Mouse (Mus musculus): ENCODE results near the gene Exoc4. TPM values are rescaled to one million over a fixed set of nuclear protein-coding genes. Genes with fewer than 3 reads are reported as not detected.

Exoc4 gene
- polyA plus RNA-seq, 1 experiment from 2014 or later, result 5.0 TPM

DNA sequence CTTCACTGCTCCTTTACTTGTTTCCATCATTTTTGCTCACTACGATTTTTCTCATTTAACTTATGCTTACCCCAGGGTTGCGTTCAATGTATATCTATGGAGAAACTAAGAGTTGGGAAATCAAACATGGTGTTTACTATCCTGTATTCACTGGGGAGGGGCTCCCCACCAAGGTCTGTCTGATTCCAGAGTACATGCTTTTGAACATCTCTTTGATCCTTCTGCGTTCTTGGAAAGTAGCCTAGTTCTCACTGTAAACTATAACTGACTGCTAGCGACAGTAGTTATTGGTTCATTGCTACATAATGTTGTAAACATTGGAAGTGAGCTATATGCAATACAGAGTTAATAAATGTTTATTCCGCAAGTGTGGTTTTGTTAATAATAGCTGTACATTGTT lies 460.5 kb downstream of the Exoc4 start:
- ATAC-seq, result no peak

DNA sequence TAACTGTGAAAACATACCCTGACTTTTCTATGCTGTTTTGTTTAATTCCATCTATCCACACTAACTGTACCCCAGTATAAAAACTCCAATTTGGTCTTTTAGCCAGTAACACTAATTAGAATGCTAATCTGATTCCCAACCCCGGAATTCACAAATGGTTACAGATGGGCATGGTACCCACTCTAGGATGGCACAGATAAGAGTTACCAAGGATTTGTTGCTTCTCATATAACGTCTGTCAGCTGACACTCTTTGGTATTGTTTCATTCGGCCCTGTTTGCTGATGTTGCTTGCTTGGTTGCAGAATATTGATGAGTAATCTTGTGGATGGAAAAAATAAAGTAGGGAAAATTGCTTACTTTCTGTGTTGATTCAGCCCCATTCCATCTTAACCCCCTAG lies 462.9 kb downstream of the Exoc4 start:
- Histone ChIP-seq H3K36me3 (replicated peaks; ENCODE audit: insufficient read depth, low read length) (no peaks in the 10 kb centered on the region), H3K27me3 (ENCODE audit: insufficient read depth, low read length) (no peaks in the 10 kb centered on the region), H3K4me3 (ENCODE audit: low read depth, low read length) (no peak overlapping the region), H3K4me1 (ENCODE audit: insufficient read depth) (no peaks in the 10 kb centered on the region), H3K9ac (replicated peaks) (no peak overlapping the region), H3K9me3 (ENCODE audit: low read length) (no peaks in the 10 kb centered on the region), H3K27ac (ENCODE audit: low read depth) (no peak overlapping the region), H3K4me2 (ENCODE audit: low read depth, low read length) (no peak overlapping the region)
- 73% methylated on average over 3 of the region's 3 CpGs for WGBS (ENCODE audit: insufficient replicate concordance)
- DNase-seq (no peak), ATAC-seq (no peak)
- TF ChIP-seq EP300 (IDR thresholded peaks at IDR 0.05; ENCODE audit: low read depth) (no peak), CTCF (IDR thresholded peaks at IDR 0.05; ENCODE audit: low read depth) (no peak)

More for the DNA sequence above, 460.5 kb downstream of the Exoc4 start:
- Histone ChIP-seq H3K27me3 (ENCODE audit: insufficient read depth, low read length) (no peaks in the 10 kb centered on the region), H3K4me3 (ENCODE audit: low read depth, low read length) (no peak overlapping the region), H3K4me1 (ENCODE audit: insufficient read depth) (no peaks in the 10 kb centered on the region), H3K4me2 (ENCODE audit: low read depth, low read length) (no peak overlapping the region), H3K9me3 (ENCODE audit: low read length) (no peaks in the 10 kb centered on the region), H3K36me3 (replicated peaks; ENCODE audit: insufficient read depth, low read length) (no peaks in the 10 kb centered on the region), H3K9ac (replicated peaks) (no peak overlapping the region), H3K27ac (ENCODE audit: low read depth) (no peak overlapping the region)
- no peak for TF ChIP-seq EP300 (IDR thresholded peaks at IDR 0.05; ENCODE audit: low read depth)
- TF ChIP-seq CTCF (IDR thresholded peaks at IDR 0.05; ENCODE audit: low read depth), result no peak
- 71% methylated on average over 5 of the region's 5 CpGs for WGBS (ENCODE audit: insufficient replicate concordance)
- no peak for DNase-seq

DNA sequence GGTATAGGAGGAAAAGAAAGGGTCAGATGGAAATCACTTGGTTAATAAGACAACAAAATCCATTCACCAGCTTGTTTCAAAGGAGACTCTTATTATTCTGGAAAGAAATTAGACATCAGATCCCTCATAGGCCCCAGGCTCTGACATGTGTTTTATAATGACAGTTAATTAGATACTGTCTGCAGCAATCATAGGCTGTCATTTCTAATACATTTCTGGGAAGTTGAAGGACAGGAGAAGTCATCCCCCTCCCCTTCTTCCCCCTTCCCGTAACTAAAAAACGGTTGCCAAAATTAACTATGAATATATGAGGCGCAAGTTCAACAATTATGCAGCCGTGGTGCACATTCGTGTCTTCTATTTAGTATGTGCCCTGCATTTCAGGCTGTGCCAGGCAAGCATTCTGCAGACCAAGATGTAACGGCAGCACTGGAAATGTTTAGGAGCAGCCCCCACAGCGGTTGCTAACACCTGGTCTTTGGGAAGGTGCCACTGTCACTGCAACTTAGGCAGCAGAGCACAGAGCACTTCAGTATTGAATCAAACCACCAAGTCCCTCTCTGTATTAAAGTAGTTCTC lies 463.7 kb downstream of the Exoc4 start:
- TF ChIP-seq EP300 (IDR thresholded peaks at IDR 0.05; ENCODE audit: low read depth), result no peak
- no peak for TF ChIP-seq CTCF (IDR thresholded peaks at IDR 0.05; ENCODE audit: low read depth)
- Histone ChIP-seq H3K4me2 (ENCODE audit: low read depth, low read length) (no peak overlapping the region), H3K27ac (ENCODE audit: low read depth) (no peak overlapping the region), H3K4me3 (ENCODE audit: low read depth, low read length) (no peak overlapping the region), H3K4me1 (ENCODE audit: insufficient read depth) (no peaks in the 10 kb centered on the region), H3K9me3 (ENCODE audit: low read length) (no peaks in the 10 kb centered on the region), H3K27me3 (ENCODE audit: insufficient read depth, low read length) (no peaks in the 10 kb centered on the region), H3K9ac (replicated peaks) (no peak overlapping the region), H3K36me3 (replicated peaks; ENCODE audit: insufficient read depth, low read length) (no peaks in the 10 kb centered on the region)
- DNase-seq (no peak), ATAC-seq (no peak)
- WGBS (ENCODE audit: insufficient replicate concordance), result 83% methylated on average over 7 of the region's 7 CpGs

DNA sequence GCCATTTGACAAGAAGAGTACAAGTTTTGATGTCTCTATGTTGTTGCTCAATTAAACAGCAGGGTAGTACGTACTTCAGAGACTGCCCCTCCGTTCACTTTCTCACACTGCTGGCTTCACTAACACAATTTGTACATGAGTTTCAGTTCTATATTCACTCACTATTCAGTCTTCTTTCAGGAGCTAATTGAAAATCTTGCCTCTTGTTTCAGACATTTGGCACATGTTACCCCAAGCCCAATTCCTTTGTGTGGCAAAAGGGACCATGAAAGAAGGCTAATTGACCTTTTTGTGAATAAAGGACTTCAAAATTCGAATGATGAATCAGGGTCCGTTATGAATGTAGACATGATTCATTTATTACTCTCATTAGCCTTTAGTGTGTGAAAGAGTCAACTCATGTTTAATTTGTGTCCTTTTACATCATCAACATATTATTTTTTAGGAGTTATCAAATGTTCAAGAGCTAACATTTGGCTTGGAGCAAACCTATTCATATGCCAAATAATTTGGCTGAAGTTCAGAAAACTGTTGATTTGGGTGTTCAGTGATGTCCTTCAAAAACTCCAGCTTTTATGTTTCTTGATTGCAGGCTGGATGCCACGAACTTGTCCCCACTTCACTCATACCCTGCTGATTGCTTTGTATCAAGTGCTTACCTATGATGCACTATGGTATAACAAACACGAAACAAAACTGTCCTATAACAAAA lies 467.5 kb downstream of the Exoc4 start:
- DNase-seq, result no peak
- Histone ChIP-seq H3K27ac (ENCODE audit: low read depth) (no peak overlapping the region), H3K36me3 (replicated peaks; ENCODE audit: insufficient read depth, low read length) (no peaks in the 10 kb centered on the region), H3K4me3 (ENCODE audit: low read depth, low read length) (no peak overlapping the region), H3K4me2 (ENCODE audit: low read depth, low read length) (no peak overlapping the region), H3K4me1 (ENCODE audit: insufficient read depth) (no peaks in the 10 kb centered on the region), H3K9ac (replicated peaks) (no peak overlapping the region), H3K9me3 (ENCODE audit: low read length) (no peaks in the 10 kb centered on the region), H3K27me3 (ENCODE audit: insufficient read depth, low read length) (no peaks in the 10 kb centered on the region)
- 80% methylated on average over 6 of the region's 6 CpGs for WGBS (ENCODE audit: insufficient replicate concordance)
- TF ChIP-seq EP300 (IDR thresholded peaks at IDR 0.05; ENCODE audit: low read depth) (no peak), CTCF (IDR thresholded peaks at IDR 0.05; ENCODE audit: low read depth) (no peak)
- ATAC-seq, result no peak

DNA sequence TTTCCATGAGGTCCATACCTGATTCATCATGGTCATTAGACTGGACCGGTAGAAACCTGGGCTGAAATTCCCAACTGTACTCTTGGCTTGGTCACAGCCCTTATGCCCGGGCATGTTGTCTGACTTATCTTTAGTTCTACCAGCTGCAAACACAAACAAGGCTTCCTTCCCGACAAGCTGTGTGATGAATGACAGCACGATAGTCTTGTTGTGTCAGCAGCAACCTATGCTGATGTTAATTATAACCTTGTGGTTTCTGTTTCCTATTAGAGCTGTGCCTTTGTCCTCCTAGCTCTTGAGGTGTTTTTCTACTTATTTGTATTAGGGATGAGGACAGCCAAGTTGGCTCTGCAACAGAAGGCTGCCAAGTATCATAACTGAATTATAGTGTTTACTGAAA lies 472.3 kb downstream of the Exoc4 start:
- Histone ChIP-seq H3K27me3 (ENCODE audit: insufficient read depth, low read length) (no peaks in the 10 kb centered on the region), H3K4me2 (ENCODE audit: low read depth, low read length) (no peak overlapping the region), H3K9me3 (ENCODE audit: low read length) (no peaks in the 10 kb centered on the region), H3K4me1 (ENCODE audit: insufficient read depth) (no peaks in the 10 kb centered on the region), H3K36me3 (replicated peaks; ENCODE audit: insufficient read depth, low read length) (no peaks in the 10 kb centered on the region), H3K9ac (replicated peaks) (no peak overlapping the region), H3K4me3 (ENCODE audit: low read depth, low read length) (no peak overlapping the region), H3K27ac (ENCODE audit: low read depth) (no peak overlapping the region)
- ATAC-seq (no peak), DNase-seq (no peak)
- 28% methylated on average over 4 of the region's 4 CpGs for WGBS (ENCODE audit: insufficient replicate concordance)
- TF ChIP-seq EP300 (IDR thresholded peaks at IDR 0.05; ENCODE audit: low read depth) (no peak), CTCF (IDR thresholded peaks at IDR 0.05; ENCODE audit: low read depth) (no peak)

DNA sequence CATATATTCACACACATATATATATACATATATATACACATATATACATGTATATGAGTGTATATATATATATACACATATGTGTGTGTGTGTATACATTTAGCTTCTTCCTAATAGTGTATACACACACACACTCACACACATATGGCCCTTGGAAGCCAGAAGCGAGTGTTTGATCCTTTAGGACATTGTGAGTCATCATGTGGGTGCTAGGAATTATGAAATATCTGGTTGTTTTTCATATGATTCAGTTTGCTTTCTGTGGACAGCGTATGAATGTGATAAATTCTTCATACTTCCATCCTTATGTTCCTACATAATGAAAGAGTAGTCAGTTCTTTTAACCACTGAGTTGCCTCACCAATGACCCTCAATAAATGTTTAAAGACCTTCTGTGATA lies 473.9 kb downstream of the Exoc4 start:
- DNase-seq, result no peak
- Histone ChIP-seq H3K9ac (replicated peaks) (no peak overlapping the region), H3K27me3 (ENCODE audit: insufficient read depth, low read length) (no peaks in the 10 kb centered on the region), H3K4me2 (ENCODE audit: low read depth, low read length) (no peak overlapping the region), H3K27ac (ENCODE audit: low read depth) (no peak overlapping the region), H3K4me3 (ENCODE audit: low read depth, low read length) (no peak overlapping the region), H3K4me1 (ENCODE audit: insufficient read depth) (no peaks in the 10 kb centered on the region), H3K9me3 (ENCODE audit: low read length) (no peaks in the 10 kb centered on the region), H3K36me3 (replicated peaks; ENCODE audit: insufficient read depth, low read length) (no peaks in the 10 kb centered on the region)
- TF ChIP-seq CTCF (IDR thresholded peaks at IDR 0.05; ENCODE audit: low read depth) (no peak), EP300 (IDR thresholded peaks at IDR 0.05; ENCODE audit: low read depth) (no peak)
- 82% methylated on average over 2 of the region's 2 CpGs for WGBS (ENCODE audit: insufficient replicate concordance)
- ATAC-seq, result no peak
